Mouse (Mus musculus): ENCODE results near the gene Nop53. TPM values are rescaled to one million over a fixed set of nuclear protein-coding genes. Genes with fewer than 3 reads are reported as not detected.

Gene Nop53
- 159 and 504 TPM in 2 replicates for polyA plus RNA-seq (2012; ENCODE audit: insufficient read depth, low replicate concordance)

- peak; percentile 73; the same call in 1 of the 3 replicates for TF ChIP-seq GATA1 (IDR thresholded peaks at IDR 0.05; ENCODE audit: borderline replicate concordance, low read length)
- peak; percentile 24; the same call in 1 of the 2 replicates for TF ChIP-seq FLI1 (IDR thresholded peaks at IDR 0.05; ENCODE audit: low read length)
- Histone ChIP-seq H3K27me3 (replicated peaks) (peaks cover 25% of the 10 kb centered on the region), H3K4me1 (peaks cover 80% of the 10 kb centered on the region), H3K4me3 (replicated peaks) (peak within 1 kb of the TSS; percentile 95), H3K36me3 (replicated peaks; ENCODE audit: low read length) (peaks cover 38% of the 10 kb centered on the region), H3K9me3 (no peaks in the 10 kb centered on the region)
Measured at GRCm38 (mm10) chr7:15945721-15946536, at the start of gene Nop53. Gene Nop53 (minus strand): TSS chr7:15946074.

GRCm38 (mm10) chr7:15993789-15994188 lies 47.9 kb upstream of the Nop53 start:
- TF ChIP-seq GATA1 (IDR thresholded peaks at IDR 0.05; ENCODE audit: borderline replicate concordance, low read length) (no peak), FLI1 (IDR thresholded peaks at IDR 0.05; ENCODE audit: low read length) (no peak)

GRCm38 (mm10) chr7:15993152-15993551 lies 47.3 kb upstream of the Nop53 start:
- peak overlapping the region; percentile 3 for H3K4me3 ChIP-seq (replicated peaks)
- H3K4me1 ChIP-seq, result peaks cover 47% of the 10 kb centered on the region
- H3K27me3 ChIP-seq (replicated peaks), result no peaks in the 10 kb centered on the region
- H3K36me3 ChIP-seq (replicated peaks; ENCODE audit: low read length), result peaks cover 96% of the 10 kb centered on the region
- no peaks in the 10 kb centered on the region for H3K9me3 ChIP-seq
- TF ChIP-seq FLI1 (IDR thresholded peaks at IDR 0.05; ENCODE audit: low read length) (no peak), GATA1 (IDR thresholded peaks at IDR 0.05; ENCODE audit: borderline replicate concordance, low read length) (no peak)

More at GRCm38 (mm10) chr7:15993789-15994188, 47.9 kb upstream of the Nop53 start:
- Histone ChIP-seq H3K4me1 (peaks cover 45% of the 10 kb centered on the region), H3K4me3 (replicated peaks) (no peak overlapping the region), H3K27me3 (replicated peaks) (no peaks in the 10 kb centered on the region), H3K9me3 (no peaks in the 10 kb centered on the region), H3K36me3 (replicated peaks; ENCODE audit: low read length) (peaks cover 92% of the 10 kb centered on the region)

- Histone ChIP-seq H3K27me3 (replicated peaks) (no peaks in the 10 kb centered on the region), H3K9me3 (no peaks in the 10 kb centered on the region), H3K4me1 (peaks cover 49% of the 10 kb centered on the region), H3K4me3 (replicated peaks) (no peak overlapping the region), H3K36me3 (replicated peaks; ENCODE audit: low read length) (peaks cover 96% of the 10 kb centered on the region)
- TF ChIP-seq FLI1 (IDR thresholded peaks at IDR 0.05; ENCODE audit: low read length), result no peak
Measured at GRCm38 (mm10) chr7:15991764-15992163, 45.9 kb upstream of the Nop53 start.

GRCm38 (mm10) chr7:15987661-15988356 lies 41.9 kb upstream of the Nop53 start:
- H3K4me3 ChIP-seq (replicated peaks), result no peak overlapping the region
- no peaks in the 10 kb centered on the region for H3K27me3 ChIP-seq (replicated peaks)
- peaks cover 95% of the 10 kb centered on the region for H3K36me3 ChIP-seq (replicated peaks; ENCODE audit: low read length)
- H3K4me1 ChIP-seq, result peaks cover 62% of the 10 kb centered on the region
- H3K9me3 ChIP-seq, result no peaks in the 10 kb centered on the region
- TF ChIP-seq GATA1 (IDR thresholded peaks at IDR 0.05; ENCODE audit: borderline replicate concordance, low read length) (no peak), FLI1 (IDR thresholded peaks at IDR 0.05; ENCODE audit: low read length) (no peak)

GRCm38 (mm10) chr7:15982729-15983407 lies 37.0 kb upstream of the Nop53 start:
- H3K36me3 ChIP-seq (replicated peaks; ENCODE audit: low read length), result peaks cover 98% of the 10 kb centered on the region
- TF ChIP-seq GATA1 (IDR thresholded peaks at IDR 0.05; ENCODE audit: borderline replicate concordance, low read length), result no peak
- TF ChIP-seq FLI1 (IDR thresholded peaks at IDR 0.05; ENCODE audit: low read length), result no peak

GRCm38 (mm10) chr7:15981538-15981937 lies 35.7 kb upstream of the Nop53 start:
- no peak for TF ChIP-seq GATA1 (IDR thresholded peaks at IDR 0.05; ENCODE audit: borderline replicate concordance, low read length)
- H3K4me3 ChIP-seq (replicated peaks), result no peak overlapping the region
- peaks cover 98% of the 10 kb centered on the region for H3K36me3 ChIP-seq (replicated peaks; ENCODE audit: low read length)
- H3K9me3 ChIP-seq, result no peaks in the 10 kb centered on the region
- H3K4me1 ChIP-seq, result peaks cover 53% of the 10 kb centered on the region
- H3K27me3 ChIP-seq (replicated peaks), result no peaks in the 10 kb centered on the region

More at GRCm38 (mm10) chr7:15982729-15983407, 37.0 kb upstream of the Nop53 start:
- Histone ChIP-seq H3K27me3 (replicated peaks) (no peaks in the 10 kb centered on the region), H3K4me1 (peaks cover 56% of the 10 kb centered on the region), H3K9me3 (no peaks in the 10 kb centered on the region), H3K4me3 (replicated peaks) (no peak overlapping the region)

- TF ChIP-seq GATA1 (IDR thresholded peaks at IDR 0.05; ENCODE audit: borderline replicate concordance, low read length) (no peak), FLI1 (IDR thresholded peaks at IDR 0.05; ENCODE audit: low read length) (no peak)
- H3K36me3 ChIP-seq (replicated peaks; ENCODE audit: low read length), result peaks cover 96% of the 10 kb centered on the region
Measured at GRCm38 (mm10) chr7:15980246-15980645, 34.4 kb upstream of the Nop53 start.

GRCm38 (mm10) chr7:15975904-15976303 lies 30.0 kb upstream of the Nop53 start:
- peaks cover 97% of the 10 kb centered on the region for H3K36me3 ChIP-seq (replicated peaks; ENCODE audit: low read length)
- H3K9me3 ChIP-seq, result no peaks in the 10 kb centered on the region
- peaks cover 39% of the 10 kb centered on the region for H3K4me1 ChIP-seq
- no peak for TF ChIP-seq GATA1 (IDR thresholded peaks at IDR 0.05; ENCODE audit: borderline replicate concordance, low read length)
- no peaks in the 10 kb centered on the region for H3K27me3 ChIP-seq (replicated peaks)
- H3K4me3 ChIP-seq (replicated peaks), result no peak overlapping the region

More at GRCm38 (mm10) chr7:15980246-15980645, 34.4 kb upstream of the Nop53 start:
- Histone ChIP-seq H3K4me1 (peaks cover 64% of the 10 kb centered on the region), H3K9me3 (no peaks in the 10 kb centered on the region), H3K4me3 (replicated peaks) (peak overlapping the region; percentile 38), H3K27me3 (replicated peaks) (no peaks in the 10 kb centered on the region)
